Mouse (Mus musculus): ENCODE results near the gene Fut4. TPM values are rescaled to one million over a fixed set of nuclear protein-coding genes. Genes with fewer than 3 reads are reported as not detected.

The Fut4 gene
- total RNA-seq, 1 experiment from 2014 or later, result 6.2 TPM

GRCm38 (mm10) chr9:14728365-14728764 is 23.8 kb downstream of the Fut4 start:
- no peak for ATAC-seq (replicated peaks; ENCODE audit: low read depth, poor library complexity, severe bottlenecking)

GRCm38 (mm10) chr9:14726629-14727028 is 25.6 kb downstream of the Fut4 start:
- no peak for ATAC-seq (replicated peaks; ENCODE audit: low read depth, poor library complexity, severe bottlenecking)

DNA sequence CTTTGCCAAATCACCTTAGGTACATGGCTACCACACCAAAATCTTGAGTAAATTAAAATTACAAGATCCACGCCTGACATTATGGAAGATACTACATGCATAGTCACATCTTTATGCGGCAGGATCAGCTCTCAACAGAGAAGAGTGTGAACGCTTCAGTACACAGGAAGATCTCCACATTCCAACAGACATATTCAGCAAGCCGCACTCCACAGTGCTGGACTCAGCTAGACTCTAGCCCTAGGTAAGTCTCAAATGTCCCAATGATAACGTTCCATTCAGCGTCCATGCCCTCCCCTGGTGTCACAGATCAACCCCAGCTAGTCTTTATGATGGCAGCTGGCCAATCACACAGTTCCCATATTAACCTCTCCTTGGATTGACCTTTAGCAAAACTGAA is 26.2 kb downstream of the Fut4 start:
- no peak for ATAC-seq (replicated peaks; ENCODE audit: low read depth, poor library complexity, severe bottlenecking)

DNA sequence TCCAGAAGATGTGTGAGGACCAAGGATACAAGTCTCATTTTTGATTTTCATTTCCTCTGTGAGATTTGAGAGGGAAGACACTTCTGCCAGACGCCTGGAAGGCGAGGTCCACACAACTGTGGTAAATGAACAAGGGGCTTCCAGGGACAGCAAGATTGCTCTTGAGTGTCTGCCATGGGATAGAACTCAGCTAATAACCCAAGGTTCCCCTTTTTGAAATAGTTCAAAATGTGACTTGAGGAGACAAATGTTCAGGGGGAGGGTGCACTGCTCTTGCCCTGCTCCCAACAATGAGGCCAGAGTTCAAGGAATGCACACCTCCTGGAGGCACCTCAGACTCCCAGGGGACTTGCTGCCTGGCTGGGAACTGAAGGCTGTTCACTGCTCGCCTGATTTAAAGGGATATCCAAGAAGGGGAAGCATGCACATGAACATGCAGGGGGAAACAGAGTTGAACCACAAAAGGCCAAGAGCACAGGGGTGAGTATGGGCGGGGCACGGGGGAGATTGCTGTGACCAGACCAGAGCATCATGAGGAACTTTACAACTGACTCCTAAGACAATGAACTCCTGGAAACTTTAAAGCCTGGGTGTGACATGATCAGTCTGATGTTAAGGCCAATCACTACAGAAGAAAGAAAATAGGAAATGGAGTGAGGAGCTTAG is 27.3 kb downstream of the Fut4 start:
- ATAC-seq (replicated peaks; ENCODE audit: low read depth, poor library complexity, severe bottlenecking), result peak; percentile 98

- ATAC-seq (replicated peaks; ENCODE audit: low read depth, poor library complexity, severe bottlenecking), result no peak
Observed at GRCm38 (mm10) chr9:14721610-14722009, 30.6 kb downstream of the Fut4 start.

DNA sequence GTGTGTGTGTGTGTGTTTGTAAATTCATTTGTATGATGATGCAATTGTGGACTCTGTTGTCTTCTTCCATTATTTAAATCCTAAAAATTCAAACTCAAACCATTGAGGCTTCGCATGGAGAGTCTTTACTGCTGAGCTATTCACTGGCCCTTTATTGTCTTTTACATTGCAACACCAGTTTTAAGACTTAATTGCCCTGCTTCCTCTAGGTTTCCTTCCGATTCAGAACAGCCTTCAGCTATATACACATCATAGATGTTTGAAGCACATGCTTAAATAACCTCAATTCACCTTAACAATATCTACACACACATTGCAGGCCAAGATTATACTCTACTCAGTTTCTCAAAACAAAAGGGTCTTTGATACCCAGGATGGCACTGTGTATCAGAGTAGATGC is 31.8 kb downstream of the Fut4 start:
- ATAC-seq (replicated peaks; ENCODE audit: low read depth, poor library complexity, severe bottlenecking), result no peak

DNA sequence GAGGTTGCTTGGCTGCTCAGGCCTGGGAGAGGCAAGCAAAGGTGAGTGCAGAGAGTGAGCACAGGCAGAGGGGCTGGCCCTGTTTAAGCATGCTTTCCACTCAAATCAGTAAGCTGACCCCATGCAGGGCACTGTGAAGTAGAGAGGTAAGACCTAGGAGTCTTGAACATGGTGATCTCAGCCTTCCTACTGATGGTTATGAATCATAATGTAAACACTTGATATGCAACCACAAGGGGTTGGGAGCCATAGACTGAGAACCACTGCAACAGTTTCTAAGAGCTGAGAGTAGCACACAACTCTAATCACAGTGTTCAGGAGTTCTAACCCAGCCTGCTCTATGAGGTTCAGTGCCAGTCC is 33.9 kb downstream of the Fut4 start:
- peak; percentile 27 for ATAC-seq (replicated peaks; ENCODE audit: low read depth, poor library complexity, severe bottlenecking)

DNA sequence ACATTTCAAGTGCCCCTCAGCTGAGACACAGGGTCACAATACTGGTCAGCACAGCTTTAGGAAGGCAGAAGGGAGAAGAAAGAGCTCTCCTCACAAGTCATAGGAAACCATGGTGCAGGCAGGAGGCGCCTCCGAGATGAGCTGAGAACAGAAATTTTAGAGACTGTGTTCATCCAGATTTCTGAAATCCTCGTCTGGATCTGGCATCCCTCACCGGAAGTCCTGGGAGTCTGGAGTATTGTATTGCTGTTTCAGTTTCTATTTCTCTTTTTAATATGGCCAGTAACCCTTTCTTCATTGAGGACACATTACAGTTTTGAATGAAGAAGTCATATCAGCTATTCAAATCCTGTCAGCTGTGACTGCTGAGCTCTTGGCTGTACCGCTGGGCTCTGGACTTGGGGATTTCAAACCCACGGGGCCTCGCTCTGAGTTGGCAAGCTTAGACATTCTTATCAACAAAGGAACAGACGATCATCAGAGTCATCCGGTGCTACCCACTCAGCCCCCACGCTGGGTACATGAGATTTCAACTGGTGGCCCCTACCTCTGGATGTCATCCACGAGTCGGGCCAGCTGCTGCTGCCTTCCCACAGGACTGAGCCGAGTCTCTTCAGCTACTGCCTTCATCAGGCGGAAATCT is 34.4 kb downstream of the Fut4 start:
- ATAC-seq (replicated peaks; ENCODE audit: low read depth, poor library complexity, severe bottlenecking), result peak; percentile 81

DNA sequence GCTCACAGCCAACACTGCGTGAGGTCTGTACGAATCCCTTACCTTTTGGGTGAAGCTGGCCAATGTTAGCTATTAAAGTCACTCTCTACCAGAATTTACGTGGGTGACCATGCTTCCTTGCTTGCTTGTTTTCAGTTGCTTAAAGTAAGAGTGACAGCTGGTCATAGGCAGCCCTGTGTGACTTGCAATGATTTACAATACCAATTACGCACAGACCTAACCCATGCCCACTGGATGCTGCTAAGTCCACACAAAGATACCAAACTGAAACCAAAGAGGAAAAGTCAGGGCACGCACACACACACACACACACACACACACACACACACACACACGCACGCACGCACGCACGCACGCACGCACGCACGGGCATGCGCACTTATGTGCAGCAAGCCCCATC is 36.9 kb downstream of the Fut4 start:
- ATAC-seq (replicated peaks; ENCODE audit: low read depth, poor library complexity, severe bottlenecking), result no peak

- no peak for ATAC-seq (replicated peaks; ENCODE audit: low read depth, poor library complexity, severe bottlenecking)
Observed at GRCm38 (mm10) chr9:14710910-14711309, 41.3 kb downstream of the Fut4 start.

DNA sequence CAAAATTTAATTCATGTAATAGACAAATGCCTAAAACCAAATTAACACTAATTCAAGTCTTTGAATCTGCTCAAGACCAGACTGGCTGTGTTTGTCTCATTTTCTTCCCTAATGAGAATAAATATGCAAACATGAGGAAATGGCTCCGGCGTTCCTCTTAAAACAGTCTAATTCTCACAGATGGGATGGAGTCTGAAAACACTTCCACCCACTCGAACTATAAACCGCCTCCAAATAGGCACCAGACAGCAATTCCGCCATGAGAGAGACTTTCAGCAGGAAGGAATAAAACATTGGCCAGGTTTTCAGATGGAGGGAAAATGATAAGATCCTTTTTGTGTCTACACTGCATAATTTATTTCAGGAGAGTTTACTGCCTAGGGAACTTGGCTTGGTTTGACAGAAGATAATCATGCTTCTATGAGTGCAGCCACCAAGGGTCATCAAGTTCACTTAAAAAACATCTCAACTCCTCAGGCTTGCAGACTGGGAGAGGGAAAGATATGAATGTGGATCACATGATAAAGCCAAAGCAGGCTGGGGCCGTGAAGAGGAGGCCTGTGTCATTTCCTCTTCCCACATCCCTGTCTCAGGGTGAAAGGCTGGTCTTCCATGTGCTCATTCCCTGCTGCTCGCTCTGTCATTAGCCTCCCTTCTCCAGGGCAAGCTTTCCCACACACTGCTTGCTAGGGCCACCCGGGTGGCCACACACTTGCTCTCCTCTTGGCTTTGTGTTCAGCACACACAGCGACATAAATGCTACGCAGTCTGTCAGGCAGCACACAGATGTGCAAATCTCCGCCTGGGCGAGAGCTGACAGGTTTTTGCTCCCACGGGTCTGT is 46.7 kb downstream of the Fut4 start:
- no peak for ATAC-seq (replicated peaks; ENCODE audit: low read depth, poor library complexity, severe bottlenecking)

- 0 out of 2 replicates have a peak, but pooled peaks have one; percentile 31 for ATAC-seq (replicated peaks; ENCODE audit: low read depth, poor library complexity, severe bottlenecking)
Observed at GRCm38 (mm10) chr9:14700795-14701194, 51.4 kb downstream of the Fut4 start.

GRCm38 (mm10) chr9:14699288-14699640 is 52.9 kb downstream of the Fut4 start:
- ATAC-seq (replicated peaks; ENCODE audit: low read depth, poor library complexity, severe bottlenecking), result no peak

DNA sequence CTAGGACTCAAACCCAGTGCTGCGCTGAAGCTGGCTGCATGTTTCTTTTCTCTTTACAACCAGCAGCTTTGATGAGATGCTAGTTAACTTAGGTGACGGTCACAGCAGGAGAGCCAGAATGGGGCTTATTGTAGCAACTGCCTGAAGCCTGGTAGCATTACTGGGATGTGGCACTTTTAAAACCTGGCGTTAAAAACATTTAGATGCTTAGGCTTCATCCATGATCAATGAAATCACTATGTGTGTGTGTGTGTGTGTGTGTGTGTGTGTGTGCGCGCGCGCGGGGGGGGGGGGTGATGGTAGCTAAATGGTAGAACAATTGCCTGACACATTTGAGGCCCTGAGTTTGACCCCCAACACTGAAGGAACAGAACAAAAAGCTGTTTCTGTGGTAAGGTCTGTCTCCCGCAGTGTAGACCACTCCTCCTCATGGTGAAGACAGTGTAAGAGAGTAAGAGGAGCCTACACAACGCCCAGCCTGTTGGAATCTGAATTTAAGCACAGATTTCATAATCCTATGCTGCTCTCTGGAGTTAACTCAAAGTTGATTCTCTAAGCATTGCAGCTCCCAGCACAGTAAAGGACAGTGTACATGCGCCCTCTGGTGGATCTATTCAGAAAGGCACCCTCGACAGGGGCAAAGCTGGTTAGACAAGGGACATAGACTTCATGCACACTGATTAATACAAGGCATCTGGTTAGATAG is 53.5 kb downstream of the Fut4 start:
- ATAC-seq (replicated peaks; ENCODE audit: low read depth, poor library complexity, severe bottlenecking), result peak; percentile 81

Other genes starting within 250 kb of the Fut4 start
- gene Amotl1, start 107.3 kb downstream of the Fut4 start, total RNA-seq (2017), result 0.05 TPM in 1 of 2 replicates, not detected in the other
- not detected in 2 replicates for gene Piwil4, start 11.7 kb downstream of the Fut4 start, total RNA-seq (2017)
- 0.87 TPM in 1 of 2 replicates, not detected in the other for gene 1700012B09Rik, start 18.6 kb upstream of the Fut4 start, total RNA-seq (2017)
- 74.8 and 83.5 TPM in 2 replicates for gene Mre11a, start 32.3 kb upstream of the Fut4 start, total RNA-seq (2017)
- gene Ankrd49, start 32.5 kb upstream of the Fut4 start, total RNA-seq (2017), result 56.2 and 59.8 TPM in 2 replicates
- gene Gpr83, start 107.8 kb upstream of the Fut4 start, total RNA-seq (2017), result not detected in 2 replicates
- not detected in 2 replicates for gene Izumo1r, start 151.6 kb upstream of the Fut4 start, total RNA-seq (2017)

Data from common myeloid progenitor, adult 5-6 weeks (primary cell).